Mouse (Mus musculus): ENCODE results near the gene Gm20604. TPM values are rescaled to one million over a fixed set of nuclear protein-coding genes. Genes with fewer than 3 reads are reported as not detected.
A peak's percentile ranks its signal among the peaks of the same experiment; 100 is the strongest.

Gm20604 gene
- polyA plus RNA-seq, 1 experiment from 2014 or later = 24.2 TPM

DNA sequence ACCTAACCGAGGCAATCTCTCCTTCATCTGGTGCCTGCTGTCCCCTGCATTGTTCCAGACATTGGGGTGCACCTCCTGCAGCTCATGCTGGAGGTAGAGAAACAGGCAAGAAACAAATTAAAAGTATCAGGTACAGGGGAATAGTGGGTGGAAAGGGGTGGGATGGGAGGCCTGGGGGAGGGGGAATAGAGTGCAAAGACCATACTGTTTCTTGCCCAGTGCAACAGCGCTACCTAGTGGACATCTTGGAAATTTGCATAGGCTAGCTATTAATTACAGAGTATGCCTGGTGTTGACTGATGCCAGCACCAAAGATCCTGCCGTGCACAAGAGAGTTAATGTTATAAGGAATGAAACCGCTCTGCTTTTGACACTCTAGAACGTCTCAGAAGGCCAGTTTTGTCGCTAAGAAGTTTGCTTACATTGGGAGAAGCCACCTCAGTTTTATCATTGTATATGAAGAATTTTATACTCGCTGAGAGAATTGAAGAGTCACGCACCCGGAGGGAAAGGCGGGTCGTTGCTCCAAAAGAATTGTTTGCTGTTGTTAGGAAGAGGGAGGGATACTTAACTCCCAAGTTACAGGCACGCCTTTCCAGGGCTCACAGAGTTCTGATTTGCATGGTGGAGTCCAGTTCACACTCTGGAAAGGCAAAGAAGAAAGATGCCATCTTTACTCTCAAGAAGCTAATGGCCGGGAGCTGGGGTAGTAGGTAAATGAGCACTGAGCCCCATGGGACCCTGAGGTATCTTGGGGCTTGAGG lies 38.7 kb downstream of the Gm20604 start:
- 24% methylated on average over 13 of the region's 13 CpGs for WGBS
- Histone ChIP-seq H3K9me3 (ENCODE audit: control insufficient read depth, low read length) (no peaks in the 10 kb centered on the region), H3K4me3 (ENCODE audit: low read depth, low read length) (no peak overlapping the region), H3K27me3 (replicated peaks; ENCODE audit: control insufficient read depth, insufficient read depth, low read length) (no peaks in the 10 kb centered on the region), H3K9ac (ENCODE audit: low read length) (no peak overlapping the region), H3K36me3 (ENCODE audit: control insufficient read depth, insufficient read depth, low read length) (no peaks in the 10 kb centered on the region), H3K27ac (ENCODE audit: low read depth) (no peak overlapping the region), H3K4me1 (replicated peaks; ENCODE audit: control insufficient read depth, insufficient read depth, low read length) (no peaks in the 10 kb centered on the region), H3K4me2 (ENCODE audit: low read length) (peak overlapping the region; percentile 22; the same call in 1 of the 2 replicates)
- DNase-seq (ENCODE audit: low spot score) = peak; percentile 74
- no peak; the same call in 1 of the 2 replicates for ATAC-seq (replicated peaks; ENCODE audit: low FRiP score, low TSS enrichment, low read depth)

DNA sequence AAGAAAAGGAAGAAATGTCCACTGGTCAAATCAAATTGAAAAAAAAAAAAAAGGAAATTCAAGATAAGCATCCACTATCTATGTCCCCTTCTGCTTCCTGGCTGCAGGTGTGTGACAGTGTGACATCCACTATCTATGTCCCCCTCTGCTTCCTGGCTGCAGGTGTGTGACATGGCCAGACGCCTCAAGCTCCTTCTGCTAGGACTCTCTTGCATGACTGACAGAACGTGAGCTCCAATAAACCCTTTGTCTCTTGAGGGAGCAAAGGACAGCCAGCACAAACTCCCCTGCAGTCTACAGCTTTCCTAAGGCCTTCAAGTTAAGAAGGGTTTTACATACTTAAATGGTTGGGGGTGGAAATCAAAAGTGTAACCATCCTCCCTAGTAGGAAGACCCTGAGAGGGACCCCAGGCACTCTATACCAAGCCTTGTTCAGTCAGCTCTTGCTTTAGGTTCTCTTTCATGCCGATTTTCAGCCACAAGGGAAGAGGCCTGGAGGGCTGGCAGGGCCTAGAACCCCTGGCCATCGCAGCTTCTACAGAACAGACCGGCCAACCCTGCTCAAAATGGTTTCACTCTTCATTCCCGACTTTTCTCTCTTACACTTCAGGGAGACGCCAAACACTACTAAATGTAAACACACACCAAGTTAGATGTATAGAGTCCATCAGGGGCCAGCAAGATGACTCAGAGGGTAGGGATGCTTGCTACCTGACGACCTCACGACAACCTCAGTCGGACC lies 43.6 kb downstream of the Gm20604 start:
- no peak for ATAC-seq (replicated peaks; ENCODE audit: low FRiP score, low TSS enrichment, low read depth)
- 78% methylated on average over 10 of the region's 10 CpGs for WGBS
- Histone ChIP-seq H3K27me3 (replicated peaks; ENCODE audit: control insufficient read depth, insufficient read depth, low read length) (no peaks in the 10 kb centered on the region), H3K4me2 (ENCODE audit: low read length) (no peak overlapping the region), H3K4me3 (ENCODE audit: low read depth, low read length) (no peak overlapping the region), H3K36me3 (ENCODE audit: control insufficient read depth, insufficient read depth, low read length) (no peaks in the 10 kb centered on the region), H3K9me3 (ENCODE audit: control insufficient read depth, low read length) (no peaks in the 10 kb centered on the region), H3K4me1 (replicated peaks; ENCODE audit: control insufficient read depth, insufficient read depth, low read length) (no peaks in the 10 kb centered on the region), H3K27ac (ENCODE audit: low read depth) (no peak overlapping the region), H3K9ac (ENCODE audit: low read length) (no peak overlapping the region)
- DNase-seq (ENCODE audit: low spot score) = no peak

GRCm38 (mm10) chr12:102714116-102714515 lies 44.4 kb downstream of the Gm20604 start:
- Histone ChIP-seq H3K4me3 (ENCODE audit: low read depth, low read length) (no peak overlapping the region), H3K27me3 (replicated peaks; ENCODE audit: control insufficient read depth, insufficient read depth, low read length) (no peaks in the 10 kb centered on the region), H3K27ac (ENCODE audit: low read depth) (no peak overlapping the region), H3K4me2 (ENCODE audit: low read length) (no peak overlapping the region), H3K4me1 (replicated peaks; ENCODE audit: control insufficient read depth, insufficient read depth, low read length) (no peaks in the 10 kb centered on the region), H3K36me3 (ENCODE audit: control insufficient read depth, insufficient read depth, low read length) (no peaks in the 10 kb centered on the region), H3K9ac (ENCODE audit: low read length) (no peak overlapping the region), H3K9me3 (ENCODE audit: control insufficient read depth, low read length) (no peaks in the 10 kb centered on the region)
- ATAC-seq (replicated peaks; ENCODE audit: low FRiP score, low TSS enrichment, low read depth) (no peak), DNase-seq (ENCODE audit: low spot score) (no peak)
- 58% methylated on average over 2 of the region's 2 CpGs for WGBS

DNA sequence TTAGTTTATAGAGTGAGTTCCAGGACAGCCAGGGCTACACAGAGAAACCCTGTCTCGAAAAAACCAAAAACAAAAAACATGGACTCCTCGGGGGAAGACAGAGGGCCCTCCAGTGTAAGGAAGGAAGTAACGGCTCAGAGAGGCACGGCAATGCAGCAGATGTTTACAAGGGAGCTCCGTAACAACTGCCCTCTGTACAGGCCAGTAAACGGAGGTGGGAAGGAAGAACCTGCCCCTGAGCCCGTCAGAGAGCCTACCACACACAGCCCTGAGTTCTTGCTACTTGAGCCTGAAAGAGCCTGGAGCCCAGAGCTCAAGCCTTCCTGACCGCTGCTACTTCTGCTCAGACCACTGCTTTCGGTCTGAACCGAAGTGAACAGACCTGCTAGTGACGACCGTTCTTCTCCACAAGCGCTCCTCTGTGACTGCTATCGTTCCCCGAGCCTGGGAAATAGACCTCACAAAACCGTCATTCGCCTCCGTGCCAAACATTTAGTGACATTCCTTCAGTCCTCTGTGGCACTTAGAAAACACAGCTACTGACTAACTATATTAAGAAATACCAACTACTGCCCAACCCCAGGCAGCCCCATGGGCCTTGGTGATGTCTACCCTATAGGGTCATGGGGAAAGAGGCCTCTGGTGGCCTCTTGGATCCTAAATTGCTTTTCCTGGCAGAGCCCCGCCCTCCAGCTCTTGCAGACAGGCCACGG lies 45.2 kb downstream of the Gm20604 start:
- 64% methylated on average over 20 of the region's 20 CpGs for WGBS
- Histone ChIP-seq H3K4me3 (ENCODE audit: low read depth, low read length) (no peak overlapping the region), H3K9ac (ENCODE audit: low read length) (no peak overlapping the region), H3K9me3 (ENCODE audit: control insufficient read depth, low read length) (no peaks in the 10 kb centered on the region), H3K4me1 (replicated peaks; ENCODE audit: control insufficient read depth, insufficient read depth, low read length) (no peaks in the 10 kb centered on the region), H3K27ac (ENCODE audit: low read depth) (no peak overlapping the region), H3K36me3 (ENCODE audit: control insufficient read depth, insufficient read depth, low read length) (no peaks in the 10 kb centered on the region), H3K4me2 (ENCODE audit: low read length) (no peak overlapping the region), H3K27me3 (replicated peaks; ENCODE audit: control insufficient read depth, insufficient read depth, low read length) (no peaks in the 10 kb centered on the region)
- no peak for ATAC-seq (replicated peaks; ENCODE audit: low FRiP score, low TSS enrichment, low read depth)
- no peak for DNase-seq (ENCODE audit: low spot score)

GRCm38 (mm10) chr12:102710851-102711375 lies 47.6 kb downstream of the Gm20604 start:
- no peaks in the 10 kb centered on the region for H3K9me3 ChIP-seq (ENCODE audit: control insufficient read depth, low read length)
- H3K9ac ChIP-seq (ENCODE audit: low read length) = no peak overlapping the region
- H3K36me3 ChIP-seq (ENCODE audit: control insufficient read depth, insufficient read depth, low read length) = no peaks in the 10 kb centered on the region
- no peak overlapping the region for H3K4me3 ChIP-seq (ENCODE audit: low read depth, low read length)
- H3K27ac ChIP-seq (ENCODE audit: low read depth) = no peak overlapping the region
- DNase-seq (ENCODE audit: low spot score) (no peak), ATAC-seq (replicated peaks; ENCODE audit: low FRiP score, low TSS enrichment, low read depth) (no peak)
- no peak overlapping the region for H3K4me2 ChIP-seq (ENCODE audit: low read length)
- WGBS = 61% methylated on average over 4 of the region's 4 CpGs
- H3K27me3 ChIP-seq (replicated peaks; ENCODE audit: control insufficient read depth, insufficient read depth, low read length) = no peaks in the 10 kb centered on the region
- peaks cover under 1% of the 10 kb centered on the region; the same call in 1 of the 2 replicates for H3K4me1 ChIP-seq (replicated peaks; ENCODE audit: control insufficient read depth, insufficient read depth, low read length)

- ATAC-seq (replicated peaks; ENCODE audit: low FRiP score, low TSS enrichment, low read depth) (no peak), DNase-seq (ENCODE audit: low spot score) (no peak)
- no peak overlapping the region for H3K4me2 ChIP-seq (ENCODE audit: low read length)
- no peak overlapping the region for H3K4me3 ChIP-seq (ENCODE audit: low read depth, low read length)
- H3K9ac ChIP-seq (ENCODE audit: low read length) = no peak overlapping the region
- H3K36me3 ChIP-seq (ENCODE audit: control insufficient read depth, insufficient read depth, low read length) = no peaks in the 10 kb centered on the region
- WGBS = 78% methylated on average over 5 of the region's 5 CpGs
- H3K9me3 ChIP-seq (ENCODE audit: control insufficient read depth, low read length) = no peaks in the 10 kb centered on the region
- H3K27me3 ChIP-seq (replicated peaks; ENCODE audit: control insufficient read depth, insufficient read depth, low read length) = no peaks in the 10 kb centered on the region
- peaks cover 6% of the 10 kb centered on the region for H3K4me1 ChIP-seq (replicated peaks; ENCODE audit: control insufficient read depth, insufficient read depth, low read length)
- no peak overlapping the region for H3K27ac ChIP-seq (ENCODE audit: low read depth)
Measured at GRCm38 (mm10) chr12:102709896-102710295, 48.6 kb downstream of the Gm20604 start.

DNA sequence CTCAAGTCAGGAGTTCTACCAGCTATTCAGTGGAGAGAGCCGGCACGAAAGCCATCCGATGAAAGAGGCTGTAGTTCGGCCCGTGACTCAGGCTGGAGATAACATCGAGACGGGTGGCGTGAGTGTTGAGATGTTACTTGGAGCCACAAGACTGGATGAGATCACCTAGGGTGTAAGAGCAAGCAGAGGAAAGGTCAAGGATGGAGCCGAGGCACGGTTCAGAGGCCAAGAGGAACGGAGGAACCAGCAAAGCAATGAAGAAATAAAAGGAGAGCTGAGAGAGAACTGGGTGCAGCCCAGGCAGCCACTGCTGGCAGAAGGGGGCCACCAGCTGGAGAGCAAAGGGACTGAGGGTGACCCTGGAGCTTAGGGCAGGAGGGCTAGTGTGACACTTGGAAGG lies 50.3 kb downstream of the Gm20604 start:
- ATAC-seq (replicated peaks; ENCODE audit: low FRiP score, low TSS enrichment, low read depth) = no peak
- 79% methylated on average over 11 of the region's 11 CpGs for WGBS
- peaks cover 14% of the 10 kb centered on the region for H3K4me1 ChIP-seq (replicated peaks; ENCODE audit: control insufficient read depth, insufficient read depth, low read length)
- no peak overlapping the region for H3K4me3 ChIP-seq (ENCODE audit: low read depth, low read length)
- no peaks in the 10 kb centered on the region for H3K9me3 ChIP-seq (ENCODE audit: control insufficient read depth, low read length)
- no peaks in the 10 kb centered on the region for H3K27me3 ChIP-seq (replicated peaks; ENCODE audit: control insufficient read depth, insufficient read depth, low read length)
- no peak for DNase-seq (ENCODE audit: low spot score)
- no peak overlapping the region for H3K9ac ChIP-seq (ENCODE audit: low read length)
- H3K36me3 ChIP-seq (ENCODE audit: control insufficient read depth, insufficient read depth, low read length) = no peaks in the 10 kb centered on the region
- no peak overlapping the region for H3K27ac ChIP-seq (ENCODE audit: low read depth)
- no peak overlapping the region for H3K4me2 ChIP-seq (ENCODE audit: low read length)

DNA sequence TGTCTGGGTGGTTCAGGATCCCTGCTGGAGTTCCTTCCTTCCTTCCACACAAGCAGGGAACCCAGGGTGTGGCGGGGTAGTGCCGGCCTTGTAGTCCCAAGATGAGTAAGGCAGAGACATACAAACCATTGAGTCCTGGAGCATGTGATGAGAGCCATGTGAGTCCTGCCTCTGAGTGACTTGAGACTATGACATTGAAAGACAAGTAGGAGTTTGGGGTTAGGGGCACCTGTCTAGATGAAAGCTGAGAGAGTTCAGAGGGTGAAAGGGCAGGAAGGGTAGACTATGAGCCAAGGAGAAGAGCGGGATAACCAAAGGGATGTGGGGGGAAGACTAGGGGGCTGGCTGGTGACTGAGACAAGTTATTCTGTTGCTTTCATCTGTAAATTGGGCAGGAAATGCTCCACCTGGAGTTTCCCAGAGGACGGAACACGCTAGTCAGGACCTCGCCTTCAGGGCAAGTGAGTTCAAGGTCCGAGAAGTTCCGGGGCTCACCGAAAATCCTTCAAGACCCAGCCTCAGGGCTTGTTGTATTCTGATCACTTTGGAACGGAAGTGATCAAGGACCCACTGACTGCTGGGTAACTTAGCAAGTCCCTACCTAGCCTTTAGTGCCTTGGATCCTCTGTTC lies 51.5 kb downstream of the Gm20604 start:
- Histone ChIP-seq H3K4me1 (replicated peaks; ENCODE audit: control insufficient read depth, insufficient read depth, low read length) (peaks cover 21% of the 10 kb centered on the region), H3K36me3 (ENCODE audit: control insufficient read depth, insufficient read depth, low read length) (no peaks in the 10 kb centered on the region), H3K4me2 (ENCODE audit: low read length) (no peak overlapping the region), H3K27ac (ENCODE audit: low read depth) (no peak overlapping the region), H3K9ac (ENCODE audit: low read length) (no peak overlapping the region), H3K9me3 (ENCODE audit: control insufficient read depth, low read length) (no peaks in the 10 kb centered on the region), H3K27me3 (replicated peaks; ENCODE audit: control insufficient read depth, insufficient read depth, low read length) (no peaks in the 10 kb centered on the region), H3K4me3 (ENCODE audit: low read depth, low read length) (no peak overlapping the region)
- DNase-seq (ENCODE audit: low spot score) = no peak
- ATAC-seq (replicated peaks; ENCODE audit: low FRiP score, low TSS enrichment, low read depth) = no peak
- 87% methylated on average over 10 of the region's 10 CpGs for WGBS
